Mouse (Mus musculus) midbrain, embryonic 13.5 days (tissue): ENCODE data around the gene Fndc3b. TPM values are rescaled to one million over a fixed set of nuclear protein-coding genes. Genes with fewer than 3 reads are reported as not detected.
"Not testable (repeated sequence)": the region's sequence is repeated elsewhere in the genome, so short reads cannot be mapped to it uniquely, and the experiment has no call there.

ENCODE experiments used
- ATAC-seq: fragments of 200-750 bp; cut with Nextera tagmentation; 2 replicates; pipeline ENCODE4 v1.8.0; 2017; ENCODE audit warnings: mild to moderate bottlenecking, moderate TSS enrichment, moderate library complexity
- H3K27ac ChIP-seq: fragments of 300-500 bp; sonication (generic); 2 replicates; pipeline ENCODE4 v1.5.1; 2015; ENCODE audit warnings: inconsistent platforms, mild to moderate bottlenecking, moderate library complexity
- H3K27me3 ChIP-seq: fragments of 300-500 bp; sonication (generic); 2 replicates; pipeline ENCODE4 v1.6.1; 2015; ENCODE audit warnings: mild to moderate bottlenecking, inconsistent platforms
- H3K36me3 ChIP-seq: fragments of 300-500 bp; sonication (generic); 2 replicates; pipeline ENCODE4 v1.6.1; 2015; ENCODE audit warnings: mild to moderate bottlenecking, inconsistent platforms
- H3K4me1 ChIP-seq: fragments of 300-500 bp; sonication (generic); replicated peaks from 2 replicates; pipeline ENCODE4 v1.6.1; 2015; ENCODE audit warnings: inconsistent platforms
- H3K4me2 ChIP-seq: fragments of 300-500 bp; sonication (generic); replicated peaks from 2 replicates; pipeline ENCODE4 v1.6.1; 2015; ENCODE audit warnings: moderate library complexity, mild to moderate bottlenecking, inconsistent platforms
- H3K4me3 ChIP-seq: fragments of 300-500 bp; sonication (generic); replicated peaks from 2 replicates; pipeline ENCODE4 v1.5.1; 2015; ENCODE audit warnings: mild to moderate bottlenecking, inconsistent platforms
- H3K9ac ChIP-seq: fragments of 300-500 bp; sonication (generic); replicated peaks from 2 replicates; pipeline ENCODE4 v1.6.1; 2015; ENCODE audit warnings: mild to moderate bottlenecking, inconsistent platforms
- H3K9me3 ChIP-seq: fragments of 300-500 bp; sonication (generic); 2 replicates; pipeline ENCODE4 v1.6.1; 2016; ENCODE audit warnings: mild to moderate bottlenecking, inconsistent platforms
- WGBS: fragments of 180-500 bp; shearing (Covaris S2); methylation state at CpG from one replicate; pipeline ENCODE4 v1.1.7; 2015; 5-methylcytosine and 5-hydroxymethylcytosine counted together
- polyA plus RNA-seq: library from polyadenylated mRNA; unstranded; fragments of >200 nt; fragmentation: Nextera tagmentation; extraction: Ambion mirVana; gene quantifications from 2 replicates; pipeline ENCODE4 v1.2.1, GENCODE M21; 2015

Fndc3b gene
- polyA plus RNA-seq, 1 experiment from 2014 or later, result 10.0 TPM

DNA sequence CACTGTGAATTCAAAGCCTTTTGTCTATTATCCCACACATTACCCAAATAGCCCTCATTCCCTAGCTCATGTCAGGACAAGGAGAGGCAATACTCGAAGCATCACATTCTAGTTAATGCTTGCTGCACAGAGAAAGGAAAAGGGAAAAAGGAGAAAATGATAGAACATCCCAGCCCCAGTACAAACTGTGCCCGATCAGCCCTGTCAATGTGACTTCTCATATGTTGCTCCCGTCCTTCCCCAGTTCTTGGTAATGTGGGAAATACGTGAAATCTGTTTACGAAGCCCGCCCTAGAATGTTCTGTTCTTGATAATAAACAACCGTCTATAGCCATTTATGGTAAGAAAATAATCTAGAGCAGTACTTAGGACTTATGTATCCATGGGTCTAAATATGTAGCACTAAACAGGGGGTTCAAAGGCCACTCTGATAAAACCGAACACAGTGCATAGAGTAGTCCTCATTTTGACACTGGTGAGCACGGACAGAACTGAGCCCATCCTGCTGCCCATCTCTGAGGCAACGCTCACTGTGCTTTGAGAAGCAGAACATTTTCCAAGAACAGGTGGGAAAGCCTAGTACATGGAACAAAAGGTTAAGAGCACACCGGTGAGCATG, 286.9 kb downstream of the Fndc3b start:
- H3K9ac ChIP-seq, result no peak overlapping the region
- no peaks in the 10 kb centered on the region for H3K9me3 ChIP-seq
- H3K4me1 ChIP-seq, result 0 out of 2 replicates have a peak, but pooled peaks cover 3% of the 10 kb centered on the region
- H3K27ac ChIP-seq, result no peak overlapping the region
- no peak overlapping the region for H3K4me2 ChIP-seq
- H3K36me3 ChIP-seq, result peaks cover 10% of the 10 kb centered on the region; the same call in 1 of the 2 replicates
- WGBS, result 91% methylated on average over 11 of the region's 11 CpGs
- no peak overlapping the region for H3K4me3 ChIP-seq
- no peak for ATAC-seq
- no peaks in the 10 kb centered on the region for H3K27me3 ChIP-seq

DNA sequence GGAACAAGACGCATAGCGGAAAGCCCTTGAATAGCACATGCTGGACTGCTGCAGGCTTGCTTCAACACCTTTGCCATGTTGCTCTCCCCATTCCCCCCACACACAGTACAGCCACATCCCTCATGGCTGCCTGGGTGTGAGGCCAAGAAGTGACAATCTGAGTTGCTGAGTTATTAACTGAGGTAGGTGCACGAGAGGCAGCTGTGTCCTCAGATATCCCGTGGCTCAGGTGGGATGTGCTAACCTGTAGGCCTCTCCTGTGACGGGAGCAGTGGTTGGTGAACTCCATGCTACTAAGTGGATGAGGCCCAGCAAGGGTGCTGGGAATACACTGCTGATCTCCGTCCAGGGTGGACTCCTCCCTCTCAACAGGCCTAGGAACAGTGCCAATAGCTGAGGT, 288.6 kb downstream of the Fndc3b start:
- Histone ChIP-seq H3K9ac (no peak overlapping the region), H3K4me1 (0 out of 2 replicates have a peak, but pooled peaks cover 3% of the 10 kb centered on the region), H3K9me3 (no peaks in the 10 kb centered on the region), H3K27ac (no peak overlapping the region), H3K36me3 (0 out of 2 replicates have a peak, but pooled peaks cover 6% of the 10 kb centered on the region), H3K4me2 (no peak overlapping the region), H3K27me3 (no peaks in the 10 kb centered on the region), H3K4me3 (no peak overlapping the region)
- 91% methylated on average over 6 of the region's 6 CpGs for WGBS
- ATAC-seq, result no peak

DNA sequence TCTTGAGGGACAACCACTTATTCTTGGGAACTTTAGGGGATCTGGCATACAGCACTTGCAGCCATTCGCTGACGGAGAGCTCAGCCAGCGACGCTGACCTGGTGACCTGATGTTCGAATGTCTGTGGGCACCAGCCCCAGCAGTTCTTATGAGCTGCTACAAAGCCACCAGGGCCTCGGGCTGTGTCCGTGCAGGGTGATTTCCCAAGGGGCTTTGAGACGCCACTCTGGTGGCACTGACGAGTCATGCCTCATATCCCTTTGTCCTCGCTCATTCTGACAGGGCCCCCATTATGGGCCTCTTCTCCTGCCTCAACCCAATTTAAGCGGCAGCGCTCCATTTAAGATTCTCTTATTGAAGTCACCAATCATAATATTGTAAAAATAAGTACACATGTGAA, 289.1 kb downstream of the Fndc3b start:
- 65% methylated on average over 12 of the region's 12 CpGs for WGBS

DNA sequence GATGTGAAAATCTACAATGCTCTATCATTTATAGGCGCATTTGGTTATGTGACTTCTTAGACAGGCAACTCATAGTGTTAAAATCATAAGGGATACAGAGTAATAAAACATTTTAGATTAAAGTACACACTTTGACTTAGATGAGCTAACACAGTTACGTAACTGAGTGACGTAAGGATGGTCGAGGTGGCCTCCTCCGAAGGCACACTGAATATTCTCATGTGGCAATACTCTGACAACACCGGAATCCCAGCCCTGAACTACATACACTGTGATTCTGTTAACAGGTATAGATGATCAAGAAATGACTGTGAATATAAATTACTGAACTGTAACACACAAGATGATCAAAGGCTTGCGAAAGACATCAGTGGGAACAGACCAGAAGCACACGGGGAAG, 292.5 kb downstream of the Fndc3b start:
- H3K27ac ChIP-seq, result no peak overlapping the region

More for the DNA sequence above, 289.1 kb downstream of the Fndc3b start:
- no peak overlapping the region for H3K9ac ChIP-seq
- no peak for ATAC-seq
- H3K4me2 ChIP-seq, result no peak overlapping the region
- H3K4me1 ChIP-seq, result 0 out of 2 replicates have a peak, but pooled peaks cover 3% of the 10 kb centered on the region
- H3K36me3 ChIP-seq, result 0 out of 2 replicates have a peak, but pooled peaks cover 6% of the 10 kb centered on the region
- no peak overlapping the region for H3K4me3 ChIP-seq
- no peaks in the 10 kb centered on the region for H3K27me3 ChIP-seq
- H3K9me3 ChIP-seq, result no peaks in the 10 kb centered on the region
- no peak overlapping the region for H3K27ac ChIP-seq

DNA sequence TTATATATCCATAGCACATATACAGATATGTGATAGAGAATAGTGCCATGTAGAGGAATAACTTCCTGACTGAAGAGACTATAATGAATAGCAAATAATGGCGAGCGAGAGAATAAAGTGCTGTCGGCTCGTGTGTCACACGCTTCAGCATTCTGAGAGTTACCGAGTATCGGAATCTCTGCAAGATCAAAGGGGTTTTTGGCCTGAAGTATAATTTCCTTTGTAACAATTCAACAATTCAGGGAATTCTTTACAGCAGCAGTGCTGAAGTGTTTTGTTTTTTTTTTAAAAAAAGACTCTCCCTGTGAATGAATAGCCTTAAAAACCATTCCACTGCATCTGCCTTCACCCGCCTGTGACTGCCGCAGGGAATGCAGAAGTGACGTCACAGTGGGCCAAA, 294.3 kb downstream of the Fndc3b start:
- no peaks in the 10 kb centered on the region for H3K4me1 ChIP-seq
- H3K27ac ChIP-seq, result no peak overlapping the region
- no peak overlapping the region for H3K4me2 ChIP-seq
- ATAC-seq, result no peak
- 0 out of 2 replicates have a peak, but pooled peaks cover 3% of the 10 kb centered on the region for H3K36me3 ChIP-seq
- H3K27me3 ChIP-seq, result no peaks in the 10 kb centered on the region
- H3K4me3 ChIP-seq, result no peak overlapping the region
- H3K9me3 ChIP-seq, result no peaks in the 10 kb centered on the region
- WGBS, result 60% methylated on average over 10 of the region's 10 CpGs
- no peak overlapping the region for H3K9ac ChIP-seq

More for the DNA sequence above, 292.5 kb downstream of the Fndc3b start:
- H3K4me3 ChIP-seq, result no peak overlapping the region
- 0 out of 2 replicates have a peak, but pooled peaks cover 3% of the 10 kb centered on the region for H3K4me1 ChIP-seq
- no peak overlapping the region for H3K4me2 ChIP-seq
- 94% methylated on average over 8 of the region's 8 CpGs for WGBS
- no peaks in the 10 kb centered on the region for H3K27me3 ChIP-seq
- H3K9me3 ChIP-seq, result no peaks in the 10 kb centered on the region
- 0 out of 2 replicates have a peak, but pooled peaks cover 3% of the 10 kb centered on the region for H3K36me3 ChIP-seq
- H3K9ac ChIP-seq, result no peak overlapping the region
- ATAC-seq, result no peak

DNA sequence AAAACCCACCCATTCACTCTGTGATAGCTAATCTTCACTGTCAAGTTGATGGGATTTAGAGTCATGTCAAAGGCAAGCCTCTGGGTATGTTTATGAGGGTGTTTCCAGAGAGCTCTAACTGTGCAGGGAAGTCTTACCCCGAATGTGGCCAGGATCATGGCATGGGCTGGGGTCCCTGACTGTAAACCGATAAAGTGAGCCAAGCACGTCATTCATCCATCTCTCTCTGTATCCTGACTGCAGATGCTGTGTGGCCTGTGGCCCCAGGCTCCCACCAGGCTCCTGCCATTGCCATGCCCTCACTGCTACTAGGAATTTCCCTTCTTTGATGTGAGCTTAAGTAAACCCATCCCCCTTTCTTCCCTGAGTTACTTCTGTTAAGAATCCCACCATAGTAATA, 297.5 kb downstream of the Fndc3b start:
- H3K9ac ChIP-seq, result no peak overlapping the region
- no peak overlapping the region for H3K4me3 ChIP-seq
- no peaks in the 10 kb centered on the region for H3K36me3 ChIP-seq
- no peaks in the 10 kb centered on the region for H3K4me1 ChIP-seq
- H3K9me3 ChIP-seq, result no peaks in the 10 kb centered on the region
- no peak for ATAC-seq
- H3K27me3 ChIP-seq, result no peaks in the 10 kb centered on the region
- no peak overlapping the region for H3K4me2 ChIP-seq
- 82% methylated on average over 3 of the region's 3 CpGs for WGBS
- H3K27ac ChIP-seq, result no peak overlapping the region

DNA sequence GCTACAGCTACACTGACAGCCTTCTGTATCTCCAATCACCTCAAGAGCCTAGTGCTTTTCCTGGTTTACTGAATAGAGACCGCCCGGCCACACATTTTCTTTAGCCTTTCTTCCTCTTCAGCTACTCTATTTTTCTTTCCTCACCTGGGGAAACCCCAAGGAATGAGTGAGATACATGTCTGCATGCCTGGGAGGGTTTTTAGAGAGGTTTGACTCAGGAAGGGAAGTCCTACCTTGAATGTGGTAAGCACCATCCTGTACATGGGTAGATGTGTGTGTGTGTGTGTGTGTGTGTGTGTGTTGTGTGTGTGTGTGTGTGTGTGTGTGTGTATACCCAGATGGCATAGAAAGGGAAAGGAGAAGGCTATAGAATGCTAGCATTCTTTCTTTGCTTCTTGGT, 299.8 kb downstream of the Fndc3b start:
- Histone ChIP-seq H3K36me3 (no peaks in the 10 kb centered on the region), H3K27ac (no peak overlapping the region), H3K4me2 (no peak overlapping the region), H3K9me3 (no peaks in the 10 kb centered on the region), H3K9ac (no peak overlapping the region), H3K4me1 (no peaks in the 10 kb centered on the region), H3K27me3 (no peaks in the 10 kb centered on the region), H3K4me3 (no peak overlapping the region)
- ATAC-seq, result no peak
- 97% methylated on average over 2 of the region's 2 CpGs for WGBS

DNA sequence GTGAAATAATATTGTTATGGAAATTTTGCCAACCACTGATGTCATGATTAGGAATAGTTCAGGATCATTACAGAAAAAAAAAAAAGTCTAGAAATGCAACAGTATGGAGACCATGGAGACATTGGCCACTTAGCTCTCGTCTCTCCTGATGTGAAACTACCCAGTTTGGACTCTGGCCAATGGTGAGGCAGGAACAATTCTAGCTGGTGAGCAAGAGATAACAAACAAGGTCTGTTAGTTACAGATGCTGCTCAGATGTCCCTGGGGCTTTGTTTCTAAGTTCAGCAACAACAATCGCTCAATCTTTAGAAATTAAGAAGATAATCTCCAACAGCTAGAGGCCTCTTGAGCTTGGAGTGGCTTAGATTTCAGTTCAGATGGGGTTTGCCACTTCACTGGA, 302.5 kb downstream of the Fndc3b start:
- no peaks in the 10 kb centered on the region for H3K4me1 ChIP-seq
- H3K9ac ChIP-seq, result no peak overlapping the region
- ATAC-seq, result no peak
- no peak overlapping the region for H3K4me3 ChIP-seq
- no peaks in the 10 kb centered on the region for H3K36me3 ChIP-seq
- H3K9me3 ChIP-seq, result no peaks in the 10 kb centered on the region
- H3K27me3 ChIP-seq, result no peaks in the 10 kb centered on the region
- no peak overlapping the region for H3K27ac ChIP-seq
- 66% methylated on average over 2 of the region's 2 CpGs for WGBS
- H3K4me2 ChIP-seq, result no peak overlapping the region

DNA sequence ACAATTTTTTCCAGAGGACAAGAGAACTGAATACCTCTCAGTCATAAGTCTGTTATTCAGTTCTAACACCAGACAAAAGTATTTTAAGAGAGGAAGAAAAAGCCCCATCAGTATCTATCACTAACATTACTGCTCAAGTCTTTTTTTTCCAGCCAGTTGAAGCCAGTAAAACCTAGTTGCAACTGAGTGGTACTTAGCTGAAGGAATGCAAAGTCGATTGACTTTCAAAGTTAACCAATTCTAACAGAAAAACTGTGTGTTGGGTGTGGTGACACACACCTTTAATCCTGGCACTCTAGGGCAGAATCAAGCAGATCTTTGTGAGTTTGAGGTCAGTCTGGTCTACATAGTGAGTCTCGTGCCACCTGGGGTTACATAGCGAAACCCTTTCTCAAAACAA, 304.7 kb downstream of the Fndc3b start:
- no peaks in the 10 kb centered on the region for H3K9me3 ChIP-seq
- no peak overlapping the region for H3K9ac ChIP-seq
- 89% methylated on average over 3 of the region's 3 CpGs for WGBS
- no peak overlapping the region for H3K4me2 ChIP-seq
- H3K4me1 ChIP-seq, result no peaks in the 10 kb centered on the region
- no peak overlapping the region for H3K27ac ChIP-seq
- no peaks in the 10 kb centered on the region for H3K36me3 ChIP-seq
- ATAC-seq, result no peak
- H3K4me3 ChIP-seq, result no peak overlapping the region
- H3K27me3 ChIP-seq, result no peaks in the 10 kb centered on the region

DNA sequence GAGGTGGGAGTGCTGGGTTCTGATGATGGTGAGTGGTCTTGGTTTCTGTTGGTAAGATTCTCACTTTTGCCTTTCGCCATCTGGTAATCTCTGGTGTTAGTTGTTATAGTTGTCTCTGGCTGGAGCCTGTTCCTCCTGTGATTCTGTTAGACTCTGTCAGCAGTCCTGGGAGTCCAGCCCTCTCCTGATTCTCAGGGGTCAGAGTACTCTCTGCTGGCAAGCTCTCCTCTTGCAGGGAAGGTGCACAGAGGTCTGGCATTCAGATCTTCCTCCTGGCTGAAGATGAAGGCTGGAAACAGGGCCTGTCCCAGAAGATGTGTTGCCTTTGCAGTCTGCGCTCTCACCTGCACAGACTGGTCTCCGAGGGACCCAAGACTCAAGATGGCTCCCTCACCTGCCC, 310.1 kb downstream of the Fndc3b start:
- not testable (repeated sequence) for H3K27ac ChIP-seq, H3K36me3 ChIP-seq

DNA sequence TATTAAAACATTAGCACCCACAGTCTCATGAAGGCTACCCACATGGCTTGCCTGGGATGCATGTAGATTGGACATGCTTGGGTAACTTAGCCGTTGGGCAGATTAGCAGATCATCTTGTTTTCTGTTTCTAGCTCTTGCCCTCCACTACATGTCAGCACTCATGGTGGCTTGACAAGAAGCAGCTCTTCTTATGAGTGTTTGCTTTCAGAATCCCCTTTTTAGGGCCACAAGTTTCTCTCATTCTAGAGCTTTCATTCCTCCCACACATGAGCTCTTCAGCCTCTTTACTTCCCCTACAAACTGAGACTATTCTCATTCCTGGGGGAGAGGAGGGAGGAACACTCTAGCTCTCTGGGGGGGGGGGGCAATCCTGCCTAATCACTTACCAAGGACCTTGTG, 321.2 kb downstream of the Fndc3b start:
- no peaks in the 10 kb centered on the region for H3K9me3 ChIP-seq
- no peaks in the 10 kb centered on the region for H3K36me3 ChIP-seq
- 69% methylated on average over 1 of the region's 1 CpGs for WGBS
- H3K4me2 ChIP-seq, result no peak overlapping the region
- H3K27ac ChIP-seq, result no peak overlapping the region
- no peaks in the 10 kb centered on the region for H3K4me1 ChIP-seq
- ATAC-seq, result no peak
- H3K9ac ChIP-seq, result no peak overlapping the region
- no peak overlapping the region for H3K4me3 ChIP-seq
- H3K27me3 ChIP-seq, result no peaks in the 10 kb centered on the region

More for the DNA sequence above, 310.1 kb downstream of the Fndc3b start:
- H3K27me3 ChIP-seq, H3K4me3 ChIP-seq, H3K9ac ChIP-seq, H3K4me1 ChIP-seq, H3K4me2 ChIP-seq, ATAC-seq, H3K9me3 ChIP-seq: not testable (repeated sequence)
- 91% methylated on average over 3 of the region's 3 CpGs for WGBS

DNA sequence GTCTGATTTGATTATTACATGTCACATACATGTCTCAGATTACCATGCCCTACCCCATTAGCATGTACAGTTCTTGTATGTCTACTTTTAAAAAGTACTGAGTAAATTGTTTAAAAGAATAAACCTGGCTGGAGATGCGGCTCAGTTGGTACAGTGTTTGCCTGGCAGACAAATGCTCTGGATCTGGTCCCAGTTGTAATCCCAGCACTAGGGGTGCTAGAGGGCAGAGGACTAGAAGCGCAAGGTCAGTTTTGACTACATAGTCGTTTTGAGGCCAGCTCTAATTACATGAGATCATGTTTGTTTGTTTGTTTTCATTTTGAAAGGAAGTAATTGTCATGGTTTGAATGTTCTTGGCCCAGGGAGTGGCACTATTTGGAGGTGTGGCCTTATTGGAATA, 326.3 kb downstream of the Fndc3b start:
- Histone ChIP-seq H3K4me2 (no peak overlapping the region), H3K27me3 (no peaks in the 10 kb centered on the region), H3K27ac (no peak overlapping the region), H3K9me3 (no peaks in the 10 kb centered on the region), H3K4me1 (no peaks in the 10 kb centered on the region), H3K36me3 (no peaks in the 10 kb centered on the region), H3K4me3 (no peak overlapping the region), H3K9ac (no peak overlapping the region)
- WGBS, result 74% methylated on average over 3 of the region's 3 CpGs
- no peak for ATAC-seq

DNA sequence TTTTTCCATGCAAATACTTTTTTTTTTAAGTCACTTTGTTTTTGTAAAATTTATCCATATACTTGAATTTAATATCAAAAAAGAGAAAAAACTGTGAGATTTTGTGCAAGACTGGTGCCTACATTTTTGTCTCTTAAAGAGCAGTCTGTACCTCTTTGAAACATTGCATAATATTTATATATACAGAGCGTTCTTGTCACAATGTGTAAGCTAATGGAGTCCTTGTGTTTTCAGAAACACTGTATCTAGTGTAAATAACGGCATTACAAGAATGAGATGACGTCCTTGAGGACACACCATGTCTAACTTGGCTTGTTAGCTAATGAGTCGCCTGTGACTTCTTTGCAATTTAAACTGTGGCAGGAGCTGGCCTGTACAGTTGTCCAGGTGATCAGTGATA, 333.2 kb downstream of the Fndc3b start:
- Histone ChIP-seq H3K9me3 (no peaks in the 10 kb centered on the region), H3K27me3 (peaks cover 18% of the 10 kb centered on the region), H3K9ac (no peak overlapping the region), H3K4me2 (no peak overlapping the region), H3K4me1 (no peaks in the 10 kb centered on the region), H3K36me3 (no peaks in the 10 kb centered on the region), H3K4me3 (no peak overlapping the region), H3K27ac (no peak overlapping the region)
- WGBS, result 80% methylated on average over 4 of the region's 4 CpGs
- no peak for ATAC-seq
